Mouse (Mus musculus) small intestine, adult 2 months (tissue): ENCODE results near the gene Galnt15.

Source experiments
- CTCF ChIP-seq: fragments of 200-500 bp; IDR thresholded peaks from 2 replicates; pipeline ENCODE4 v1.5.1; 2012; ENCODE audit warnings: low read depth, mild to moderate bottlenecking, control low read depth, inconsistent platforms, low read length, moderate library complexity, mixed read lengths; ENCODE audit not compliant: insufficient replicate concordance, insufficient read length; ENCODE audit errors: extremely low read depth
- POLR2A ChIP-seq: fragments of 200-500 bp; IDR thresholded peaks from 2 replicates; pipeline ENCODE4 v1.6.1; 2012; ENCODE audit warnings: low read depth, mild to moderate bottlenecking, control low read depth, inconsistent platforms, low read length, moderate library complexity

DNA sequence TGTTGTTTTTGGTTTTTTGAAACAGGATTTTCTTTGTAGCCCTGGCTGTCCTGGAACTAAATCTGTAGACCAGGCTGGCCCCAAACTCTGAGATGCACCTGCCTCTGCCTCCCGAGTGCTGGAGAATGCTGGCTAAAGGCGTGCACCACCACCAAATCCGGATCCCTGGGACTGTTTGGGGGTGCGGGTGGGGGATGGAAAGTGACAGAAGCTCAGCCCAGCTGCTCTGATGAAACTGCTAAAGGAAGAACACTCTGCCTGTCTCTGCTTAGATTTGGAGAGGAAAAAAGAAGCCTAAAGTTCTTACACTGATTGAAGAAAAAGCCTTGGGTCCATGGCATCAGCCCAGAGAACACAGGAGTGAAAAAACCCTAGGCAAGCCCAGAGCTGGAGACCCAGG, 74.8 kb downstream of the Galnt15 start:
- no peak for TF ChIP-seq POLR2A
- TF ChIP-seq CTCF = no peak
